Mouse (Mus musculus) erythroblast, embryonic 14.5 days (primary cell): ENCODE measurements around the gene Eif6. TPM values are rescaled to one million over a fixed set of nuclear protein-coding genes. Genes with fewer than 3 reads are reported as not detected.

Experiments used
- H3K27me3 ChIP-seq: 2 replicates; pipeline ENCODE4 v1.6.1; 2012; ENCODE audit warnings: inconsistent platforms; ENCODE audit not compliant: control insufficient read depth
- H3K36me3 ChIP-seq: 2 replicates; pipeline ENCODE4 v1.6.1; 2012; ENCODE audit warnings: mild to moderate bottlenecking, inconsistent platforms; ENCODE audit not compliant: control insufficient read depth
- H3K4me1 ChIP-seq: 2 replicates; pipeline ENCODE4 v1.6.1; 2012; ENCODE audit warnings: inconsistent platforms; ENCODE audit not compliant: control insufficient read depth
- H3K4me3 ChIP-seq: replicated peaks from 2 replicates; pipeline ENCODE3; 2012; ENCODE audit warnings: moderate library complexity, mild to moderate bottlenecking, inconsistent platforms
- H3K9me3 ChIP-seq: 2 replicates; pipeline ENCODE4 v1.6.1; 2012; ENCODE audit warnings: low read length, inconsistent platforms, mixed read lengths; ENCODE audit not compliant: control insufficient read depth
- GATA1 ChIP-seq: IDR thresholded peaks from 2 replicates; pipeline ENCODE4 v1.6.1; 2012; ENCODE audit warnings: low read length, inconsistent platforms, mixed read lengths
- TAL1 ChIP-seq: IDR thresholded peaks from 3 replicates; pipeline ENCODE4 v1.6.1; 2012; ENCODE audit warnings: low read length, inconsistent platforms, mixed read lengths
- polyA plus RNA-seq: library from polyadenylated mRNA; stranded (reverse); fragments of >175 nt; gene quantifications from 2 replicates; pipeline ENCODE4 v1.2.3, GENCODE M21; 2012

Eif6 gene
- polyA plus RNA-seq, 1 experiment: 18.6 TPM

DNA sequence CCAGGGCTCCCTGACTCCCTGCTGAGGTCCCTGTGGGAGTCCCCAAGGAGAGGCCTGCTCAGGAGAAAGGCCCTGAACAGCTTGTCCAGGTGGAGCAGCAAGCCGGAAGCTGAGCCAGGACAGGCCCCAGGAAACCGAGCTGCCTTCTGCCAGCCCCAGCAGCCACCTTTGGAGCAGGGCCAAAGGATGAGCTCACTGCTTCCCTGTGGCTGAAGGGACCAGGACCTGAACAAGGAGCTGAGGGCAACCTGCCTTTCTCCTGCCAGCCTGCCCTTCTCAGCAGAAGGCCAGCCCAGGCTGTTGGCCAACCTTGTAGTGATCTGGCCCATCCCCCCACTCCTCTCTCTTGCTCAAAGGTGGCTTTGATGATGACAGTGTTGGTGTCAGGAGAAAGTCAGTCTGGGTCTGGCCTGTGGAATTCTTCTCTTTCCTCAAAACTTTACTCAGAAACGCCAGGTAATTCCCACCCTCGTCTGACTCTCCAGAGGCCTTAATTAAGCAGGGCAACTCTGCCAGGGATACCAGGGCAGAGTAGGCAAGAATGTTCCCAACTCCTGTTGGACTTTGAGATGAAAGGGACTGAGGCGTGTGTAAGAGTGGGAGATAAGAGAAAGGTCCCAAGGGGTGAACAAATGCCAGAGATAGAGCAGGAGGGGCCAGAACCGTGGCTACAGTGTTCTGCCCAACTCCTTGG lies 21.3 kb downstream of the Eif6 start:
- H3K36me3 ChIP-seq: no peaks in the 10 kb centered on the region
- H3K27me3 ChIP-seq: peaks cover 6% of the 10 kb centered on the region; the same call in 1 of the 2 replicates
- TF ChIP-seq GATA1: no peak
- TF ChIP-seq TAL1: no peak
- H3K9me3 ChIP-seq: no peaks in the 10 kb centered on the region
- H3K4me1 ChIP-seq: no peaks in the 10 kb centered on the region
- H3K4me3 ChIP-seq: no peak overlapping the region

DNA sequence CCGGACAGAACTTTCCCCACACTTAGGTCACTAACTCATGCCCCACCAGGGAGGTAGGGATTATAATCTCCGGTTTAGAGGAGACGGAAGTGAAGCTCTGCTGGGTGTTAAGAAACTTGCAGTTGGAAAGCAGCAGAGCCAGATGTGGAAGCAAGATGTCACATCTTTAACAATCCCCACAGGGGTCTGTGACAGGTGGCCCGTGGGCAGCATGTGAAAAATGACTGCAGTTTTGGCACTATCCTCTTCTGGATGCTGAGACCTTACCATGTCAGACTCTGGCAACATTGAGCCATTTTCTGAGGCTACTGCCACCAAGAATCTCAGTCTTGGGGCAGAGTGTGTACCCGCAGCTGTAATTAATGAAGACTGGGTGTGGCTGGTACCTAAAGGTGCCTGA lies 22.7 kb downstream of the Eif6 start:
- peaks cover 10% of the 10 kb centered on the region for H3K27me3 ChIP-seq

DNA sequence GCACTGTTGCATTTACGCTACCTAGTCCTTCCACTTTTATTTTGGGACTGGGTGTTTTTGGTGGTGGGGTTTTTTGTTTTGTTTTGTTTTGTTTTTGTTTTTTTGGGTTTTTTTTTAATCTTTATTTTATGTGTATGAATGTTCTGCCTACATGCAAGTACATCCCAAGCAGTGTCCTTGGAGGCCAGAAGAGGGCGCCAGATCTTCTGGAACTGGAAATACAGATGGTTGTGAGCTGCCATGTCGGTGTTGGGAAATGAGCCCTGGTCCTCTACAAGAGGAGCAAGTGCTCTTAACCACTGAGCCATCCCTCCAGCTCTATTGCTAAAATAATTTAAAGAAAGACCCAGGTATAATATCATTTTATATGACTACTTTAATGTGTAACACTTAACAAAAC lies 24.0 kb downstream of the Eif6 start:
- no peak overlapping the region for H3K4me3 ChIP-seq
- no peaks in the 10 kb centered on the region for H3K9me3 ChIP-seq
- H3K4me1 ChIP-seq: no peaks in the 10 kb centered on the region
- TF ChIP-seq TAL1 (no peak), GATA1 (no peak)
- peaks cover 13% of the 10 kb centered on the region for H3K27me3 ChIP-seq
- no peaks in the 10 kb centered on the region for H3K36me3 ChIP-seq

More for the DNA sequence above, 22.7 kb downstream of the Eif6 start:
- Histone ChIP-seq H3K4me3 (no peak overlapping the region), H3K9me3 (no peaks in the 10 kb centered on the region), H3K36me3 (no peaks in the 10 kb centered on the region), H3K4me1 (no peaks in the 10 kb centered on the region)
- no peak for TF ChIP-seq TAL1
- no peak for TF ChIP-seq GATA1

DNA sequence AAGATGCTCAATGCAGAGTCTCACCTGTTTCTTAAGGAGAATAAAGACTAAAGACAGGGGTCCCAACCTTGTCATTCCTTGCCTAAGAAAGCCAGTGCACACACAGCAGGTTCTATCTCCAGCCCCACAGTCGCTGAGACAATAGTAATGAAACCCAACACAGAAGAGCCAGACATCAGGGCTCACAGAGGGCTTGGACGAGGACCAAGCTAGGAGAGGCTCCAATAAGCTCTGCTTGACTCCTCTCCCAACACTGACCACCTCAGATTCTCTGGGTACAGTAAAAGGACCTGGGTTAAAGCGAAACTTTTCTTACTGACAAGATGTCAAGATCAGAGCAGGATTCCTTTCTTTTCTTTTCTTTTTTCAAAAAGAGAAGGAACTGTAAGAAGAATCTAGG lies 28.1 kb downstream of the Eif6 start:
- TF ChIP-seq TAL1: no peak
- Histone ChIP-seq H3K4me1 (no peaks in the 10 kb centered on the region), H3K36me3 (no peaks in the 10 kb centered on the region), H3K9me3 (no peaks in the 10 kb centered on the region), H3K4me3 (no peak overlapping the region), H3K27me3 (peaks cover 10% of the 10 kb centered on the region)

DNA sequence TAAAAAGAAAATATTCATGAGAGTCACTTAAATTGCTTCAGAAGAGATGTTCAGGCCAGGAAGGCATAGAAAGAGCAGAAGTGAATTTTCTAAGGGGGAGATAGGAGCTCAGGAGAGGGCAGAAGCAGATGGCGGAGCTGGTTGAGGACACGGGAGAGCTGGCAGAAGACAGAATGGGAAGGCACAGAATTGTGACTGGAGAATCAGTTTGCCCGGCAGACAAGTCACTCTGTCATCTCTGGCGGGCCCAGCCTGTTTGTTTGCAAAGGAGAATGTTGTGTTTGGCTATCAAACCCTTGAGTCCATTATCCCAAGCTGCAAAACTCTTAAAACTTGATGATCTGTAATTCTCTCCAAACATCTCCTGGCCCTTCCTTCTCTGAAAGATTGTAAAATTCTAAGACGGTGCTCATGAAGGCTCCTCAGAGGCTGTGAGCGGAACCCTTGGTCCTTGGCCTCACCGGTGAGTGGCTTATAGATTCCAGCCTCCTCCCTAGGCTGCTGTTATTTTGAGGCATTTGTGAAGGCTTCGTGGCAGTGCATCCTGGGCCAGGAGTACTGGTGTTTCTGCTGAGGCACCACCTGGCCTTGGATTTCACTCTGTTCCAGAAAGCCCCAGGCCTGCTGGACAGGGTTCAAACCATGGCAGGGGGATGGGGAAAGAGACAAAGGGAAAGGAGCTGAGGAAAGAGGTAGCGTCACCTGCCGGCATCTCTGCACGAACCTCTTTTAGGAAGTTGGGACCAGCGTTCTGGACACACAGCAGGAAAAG lies 31.9 kb downstream of the Eif6 start:
- TF ChIP-seq TAL1 (no peak), GATA1 (no peak)
- H3K4me3 ChIP-seq: no peak overlapping the region
- H3K27me3 ChIP-seq: peaks cover 15% of the 10 kb centered on the region
- no peaks in the 10 kb centered on the region for H3K4me1 ChIP-seq
- no peaks in the 10 kb centered on the region for H3K36me3 ChIP-seq
- H3K9me3 ChIP-seq: no peaks in the 10 kb centered on the region

DNA sequence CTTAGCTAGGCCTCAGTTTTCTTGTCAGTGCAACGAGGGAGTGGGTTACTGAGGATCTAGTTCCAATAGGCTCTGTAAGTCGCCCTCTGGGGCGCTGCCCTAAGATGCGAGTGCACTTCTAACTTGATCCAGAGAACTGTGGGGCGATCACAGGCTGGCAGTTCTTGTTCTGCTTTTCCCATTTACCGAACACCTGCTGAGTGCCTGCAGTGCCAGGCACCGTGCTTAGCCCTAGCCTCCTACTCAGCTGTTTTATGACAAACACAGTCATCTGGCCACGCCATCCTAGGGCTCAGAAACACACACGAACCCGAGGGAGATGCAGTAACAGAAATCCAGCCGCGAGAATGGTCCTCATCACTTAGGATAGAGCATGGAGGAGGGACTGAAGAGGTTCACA lies 33.8 kb downstream of the Eif6 start:
- H3K27me3 ChIP-seq: peaks cover 16% of the 10 kb centered on the region
- H3K4me3 ChIP-seq: no peak overlapping the region
- H3K9me3 ChIP-seq: no peaks in the 10 kb centered on the region
- no peaks in the 10 kb centered on the region for H3K4me1 ChIP-seq
- TF ChIP-seq GATA1 (no peak), TAL1 (no peak)
- H3K36me3 ChIP-seq: no peaks in the 10 kb centered on the region

DNA sequence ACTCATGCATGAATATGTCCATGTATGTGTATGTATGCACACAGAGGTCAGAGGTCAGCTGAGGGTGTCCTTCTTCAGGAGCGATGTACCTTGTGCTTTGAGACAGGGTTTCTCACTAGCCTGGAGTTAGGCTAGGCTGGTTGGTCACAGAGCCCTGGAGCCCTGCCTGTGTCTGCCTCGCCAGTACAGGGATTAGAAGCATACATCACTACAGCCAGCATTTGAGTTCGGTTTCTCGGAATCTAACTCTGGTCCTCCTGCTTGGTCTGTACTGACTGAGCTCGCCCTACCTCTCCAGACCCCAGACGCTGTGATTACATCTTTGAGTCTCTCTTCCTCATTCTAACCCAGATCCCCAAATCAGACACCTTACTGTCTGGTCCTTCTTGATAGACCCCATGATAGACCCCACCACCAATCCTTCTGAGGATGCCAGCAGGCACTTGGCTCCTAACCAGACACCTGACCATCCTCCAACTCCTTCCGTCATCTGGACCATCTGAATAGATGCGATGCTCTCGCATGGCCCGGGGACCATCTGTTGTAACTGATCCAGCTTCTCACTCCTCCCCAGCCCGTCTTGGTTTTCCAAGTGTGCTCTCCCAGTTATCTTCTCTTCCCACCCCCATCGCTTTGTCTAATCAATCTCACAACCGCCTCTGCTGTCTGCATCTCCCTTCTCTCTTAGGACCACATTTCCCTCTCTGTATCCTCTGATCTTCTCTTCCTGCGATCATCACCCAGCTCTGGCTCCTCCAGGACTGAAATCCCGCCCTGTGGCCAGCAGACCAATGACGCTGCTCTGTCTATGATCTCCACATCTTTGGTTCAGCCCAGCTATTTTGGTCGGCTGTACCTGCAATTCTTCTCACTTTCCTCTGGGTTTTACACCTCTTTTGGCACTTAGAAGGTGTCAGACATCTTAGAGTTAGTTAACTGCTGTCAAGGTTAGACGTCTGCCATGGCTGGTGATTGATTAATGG lies 38.5 kb downstream of the Eif6 start:
- Histone ChIP-seq H3K36me3 (no peaks in the 10 kb centered on the region), H3K4me1 (no peaks in the 10 kb centered on the region), H3K27me3 (peaks cover 15% of the 10 kb centered on the region; the same call in 1 of the 2 replicates), H3K4me3 (no peak overlapping the region), H3K9me3 (no peaks in the 10 kb centered on the region)
- TF ChIP-seq GATA1: no peak
- no peak for TF ChIP-seq TAL1

DNA sequence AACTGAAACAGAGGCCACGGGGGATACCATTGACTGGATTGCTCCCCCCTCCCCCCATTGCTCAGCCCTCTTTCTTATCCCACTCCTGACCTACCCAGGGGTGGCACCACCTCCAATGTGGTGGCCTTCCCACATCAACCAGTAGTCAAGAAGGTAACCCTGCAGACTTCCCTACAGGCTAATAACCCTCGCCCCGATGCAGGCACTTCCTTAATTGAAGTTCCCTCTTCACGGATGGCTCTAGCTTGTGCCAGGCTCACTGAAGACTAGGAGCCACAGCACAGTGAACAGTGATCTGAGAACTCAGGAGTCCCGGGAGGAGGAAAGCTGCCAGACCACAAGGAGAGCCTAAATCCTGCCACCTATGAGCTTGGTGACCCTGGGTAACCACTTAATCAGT lies 39.8 kb downstream of the Eif6 start:
- Histone ChIP-seq H3K4me3 (no peak overlapping the region), H3K4me1 (no peaks in the 10 kb centered on the region), H3K36me3 (no peaks in the 10 kb centered on the region), H3K27me3 (peaks cover 15% of the 10 kb centered on the region; the same call in 1 of the 2 replicates), H3K9me3 (no peaks in the 10 kb centered on the region)
- TF ChIP-seq GATA1 (no peak), TAL1 (no peak)
